Mouse (Mus musculus): ENCODE measurements around the gene Prr5.

Prr5 gene

DNA sequence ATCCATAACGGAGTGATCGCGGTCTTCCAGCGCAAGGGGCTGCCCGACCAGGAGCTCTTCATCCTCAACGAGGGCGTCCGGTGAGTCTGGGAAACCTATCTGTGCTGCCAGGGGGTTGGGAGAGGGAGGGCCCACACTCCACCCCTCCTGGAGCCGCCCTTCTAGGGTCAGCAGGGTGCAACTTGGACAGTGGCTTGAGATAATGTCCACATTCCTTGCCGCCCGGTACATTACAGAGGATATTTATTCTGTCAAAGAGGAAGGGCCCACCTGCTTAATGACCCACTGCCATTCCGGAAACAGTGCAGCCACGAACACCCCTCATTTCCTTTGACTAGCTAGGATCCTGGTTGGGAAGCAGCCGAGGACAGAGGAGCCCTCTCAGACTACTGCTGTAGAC lies 18.5 kb downstream of the Prr5 start:
- CTCF ChIA-PET: interaction anchor here (0.6 to 2.7 kb wide), 6 partner anchors 9 to 529 kb away, joined by 3 to 11 read pairs (median 4); no protein-coding TSS in a partner anchor
- POLR2A ChIA-PET: interaction anchor here in 3 of 4 experiments (0.6 to 1.8 kb wide), 7 partner anchors 10 to 563 kb away, joined by 3 to 6 read pairs (median 3); partner anchors contain the start of gene Prr5 (in 1 of the 3)

GRCm38 (mm10) chr15:84689356-84689755 lies 19.9 kb downstream of the Prr5 start:
- ChIA-PET CTCF (interaction anchor here in 2 of 4 experiments (1.2 kb wide), 2 partner anchors 12 to 13 kb away, joined by 4 read pairs; no protein-coding TSS in a partner anchor), POLR2A (interaction anchor here in 2 of 4 experiments (1.1 to 1.5 kb wide), 2 partner anchors 9 to 17 kb away, joined by 3 to 5 read pairs; no protein-coding TSS in a partner anchor)

GRCm38 (mm10) chr15:84691513-84691912 lies 22.1 kb downstream of the Prr5 start:
- CTCF ChIA-PET: interaction anchor here in 1 of 4 experiments (1.1 to 1.4 kb wide), 2 partner anchors 9 to 17 kb away, joined by 4 to 7 read pairs; no protein-coding TSS in a partner anchor
- POLR2A ChIA-PET: interaction anchor here in 3 of 4 experiments (0.6 to 1.3 kb wide), 3 partner anchors 11 to 1816 kb away, joined by 3 to 5 read pairs (median 3); no protein-coding TSS in a partner anchor

- CTCF ChIA-PET: interaction anchor here in 1 of 4 experiments (1.2 kb wide), 1 partner anchor 9 kb away, joined by 3 read pairs; no protein-coding TSS in a partner anchor
Observed at GRCm38 (mm10) chr15:84692645-84693044, 23.2 kb downstream of the Prr5 start.

GRCm38 (mm10) chr15:84696021-84696420 lies 26.6 kb downstream of the Prr5 start:
- CTCF ChIA-PET: no interaction called here
- POLR2A ChIA-PET: no interaction called here

More at GRCm38 (mm10) chr15:84692645-84693044, 23.2 kb downstream of the Prr5 start:
- POLR2A ChIA-PET: interaction anchor here in 2 of 4 experiments (1.0 to 1.3 kb wide), 2 partner anchors 12 kb away, joined by 3 read pairs; no protein-coding TSS in a partner anchor

GRCm38 (mm10) chr15:84697611-84698011 lies 28.2 kb downstream of the Prr5 start:
- ChIA-PET POLR2A (interaction anchor here in 2 of 4 experiments (1.2 to 2.0 kb wide), 4 partner anchors 10 to 17 kb away, joined by 3 to 5 read pairs (median 4); no protein-coding TSS in a partner anchor), CTCF (interaction anchor here in 3 of 4 experiments (1.5 to 6.3 kb wide), 4 partner anchors 19 to 23 kb away, joined by 3 to 144 read pairs (median 4); partner anchors contain the start of gene Arhgap8 (in 1 of the 3))

- CTCF ChIA-PET: interaction anchor here in 3 of 4 experiments (1.5 to 6.3 kb wide), 4 partner anchors 19 to 23 kb away, joined by 3 to 144 read pairs (median 4); partner anchors contain the start of gene Arhgap8 (in 1 of the 3)
Observed at GRCm38 (mm10) chr15:84698189-84698588, 28.8 kb downstream of the Prr5 start.

GRCm38 (mm10) chr15:84700147-84700794 lies 30.9 kb downstream of the Prr5 start:
- POLR2A ChIA-PET: interaction anchor here in 3 of 4 experiments (0.5 to 2.7 kb wide), 12 partner anchors 10 to 295 kb away, joined by 3 to 11 read pairs (median 4); partner anchors contain the start of gene Arhgap8 (in 2 of the 3)
- CTCF ChIA-PET: interaction anchor here (0.5 to 6.3 kb wide), 39 partner anchors 8 to 851 kb away, joined by 3 to 144 read pairs (median 5); partner anchors contain the start of genes Arhgap8 (in 1 of the 4) and Phf21b (in 1 of the 4)

More at GRCm38 (mm10) chr15:84698189-84698588, 28.8 kb downstream of the Prr5 start:
- POLR2A ChIA-PET: interaction anchor here in 2 of 4 experiments (1.2 to 2.5 kb wide), 5 partner anchors 11 to 17 kb away, joined by 3 to 8 read pairs (median 5); no protein-coding TSS in a partner anchor

DNA sequence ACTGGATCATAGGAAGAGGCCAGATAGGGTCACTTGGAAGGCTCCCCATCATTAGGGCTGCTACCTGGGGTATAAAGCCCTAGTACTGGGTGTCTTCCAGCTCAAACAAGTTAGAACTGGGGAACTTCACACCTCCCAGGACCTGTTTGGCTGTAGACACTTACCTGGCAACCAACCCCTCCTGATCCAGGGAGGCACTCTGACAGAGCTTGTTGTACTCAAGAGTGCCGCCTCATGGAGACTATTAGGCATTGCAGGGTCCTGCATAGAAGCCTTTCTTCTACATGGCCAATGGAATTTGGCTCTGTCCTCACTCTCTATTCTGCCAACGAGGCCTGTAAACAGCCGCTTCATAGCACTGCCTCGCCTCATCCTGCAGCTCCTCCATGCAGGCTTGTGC lies 32.5 kb downstream of the Prr5 start:
- CTCF ChIA-PET: interaction anchor here (0.5 to 6.3 kb wide), 58 partner anchors 8 to 388 kb away, joined by 3 to 144 read pairs (median 4); partner anchors contain the start of genes Arhgap8 (in 2 of the 4) and Prr5 (in 1 of the 4)
- POLR2A ChIA-PET: interaction anchor here in 3 of 4 experiments (0.6 to 2.7 kb wide), 22 partner anchors 10 to 289 kb away, joined by 3 to 11 read pairs (median 4); partner anchors contain the start of genes Arhgap8 (in 2 of the 3) and Prr5 (in 1 of the 3)

DNA sequence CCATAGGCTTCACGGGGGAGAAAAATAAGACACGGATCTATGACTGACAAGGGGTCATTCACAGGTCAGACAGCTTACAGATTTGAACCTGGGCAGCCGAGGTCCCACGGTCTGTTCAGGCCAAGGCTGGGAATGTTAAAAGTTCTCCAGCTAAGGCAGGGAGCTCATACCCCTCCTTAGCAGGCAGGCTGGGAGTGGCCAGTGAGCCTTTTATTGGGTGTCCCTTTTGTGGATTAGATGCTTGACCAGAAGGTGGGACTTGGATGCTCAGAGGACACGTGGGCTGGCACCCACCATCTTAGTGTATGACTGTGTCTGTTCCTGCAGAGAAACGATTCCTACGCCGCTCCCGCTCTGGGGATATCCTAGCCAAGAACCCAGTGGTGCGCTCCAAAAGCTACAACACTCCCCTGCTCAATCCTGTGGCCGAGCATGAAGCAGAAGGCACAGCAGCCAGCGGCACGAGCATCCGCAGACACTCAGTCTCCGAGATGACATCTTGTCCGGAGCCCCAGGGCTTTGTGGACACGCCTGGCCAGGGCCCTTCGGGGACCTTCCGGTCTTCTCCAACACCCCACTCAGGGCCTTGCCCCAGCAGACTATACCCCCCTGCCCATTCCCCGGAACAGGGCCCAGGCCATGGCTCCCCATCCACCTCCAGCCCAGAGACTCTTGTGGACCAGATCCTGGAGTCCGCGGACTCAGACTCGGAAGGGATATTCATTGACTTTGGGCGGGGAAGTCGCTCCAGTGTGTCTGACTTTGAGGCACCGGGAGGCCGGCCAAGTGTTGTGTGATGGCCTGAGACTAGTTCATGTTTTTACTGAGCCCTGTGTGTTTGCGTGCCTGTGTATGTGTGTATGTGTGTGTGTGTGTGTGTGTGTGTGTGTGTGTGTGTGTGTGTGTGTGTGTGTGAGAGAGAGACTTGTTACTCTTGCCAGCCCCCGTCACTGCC lies 33.2 kb downstream of the Prr5 start:
- POLR2A ChIA-PET: interaction anchor here in 3 of 4 experiments (0.6 to 2.7 kb wide), 19 partner anchors 11 to 40 kb away, joined by 3 to 11 read pairs (median 4); partner anchors contain the start of genes Arhgap8 (in 2 of the 3) and Prr5 (in 1 of the 3)

GRCm38 (mm10) chr15:84703992-84704391 lies 34.6 kb downstream of the Prr5 start:
- ChIA-PET CTCF (interaction anchor here in 3 of 4 experiments (0.6 to 1.3 kb wide), 4 partner anchors 25 to 134 kb away, joined by 3 to 6 read pairs (median 3); no protein-coding TSS in a partner anchor), POLR2A (interaction anchor here in 2 of 4 experiments (0.6 to 1.9 kb wide), 8 partner anchors 9 to 284 kb away, joined by 3 to 10 read pairs (median 3); partner anchors contain the start of genes 5031439G07Rik (in 1 of the 2) and Arhgap8 (in 1 of the 2))

More for the DNA sequence above, 33.2 kb downstream of the Prr5 start:
- CTCF ChIA-PET: interaction anchor here (0.5 to 6.3 kb wide), 47 partner anchors 9 to 388 kb away, joined by 3 to 144 read pairs (median 4); partner anchors contain the start of genes Arhgap8 (in 2 of the 4) and Prr5 (in 1 of the 4)

DNA sequence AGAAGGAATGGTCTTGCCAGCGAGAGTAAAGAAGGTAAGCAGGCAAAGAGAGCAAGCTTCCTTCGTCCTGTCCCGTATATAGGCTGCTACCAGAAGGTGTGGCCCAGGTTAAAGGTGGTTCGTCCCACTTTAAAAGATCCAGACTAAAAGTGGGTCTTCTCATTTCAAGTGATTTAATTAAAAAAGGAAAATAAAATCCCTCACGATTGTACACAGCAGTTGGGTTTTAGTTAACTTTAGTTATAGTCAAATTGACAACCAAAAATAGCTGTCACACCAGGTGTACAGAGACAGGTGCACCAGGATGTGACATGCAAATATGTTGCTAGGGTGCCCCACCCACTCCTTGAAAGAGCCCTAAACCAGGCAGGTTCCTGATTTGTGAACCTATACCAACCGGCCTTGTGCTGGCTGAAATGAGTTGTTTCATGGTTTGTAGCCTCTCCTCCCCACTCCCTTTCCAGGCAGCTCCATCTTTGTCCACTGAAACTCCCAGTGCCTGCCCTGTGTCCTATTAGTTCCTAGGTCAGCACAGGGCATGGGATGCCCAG lies 36.0 kb downstream of the Prr5 start:
- ChIA-PET CTCF (interaction anchor here in 3 of 4 experiments (1.1 to 1.9 kb wide), 5 partner anchors 9 to 31 kb away, joined by 3 to 7 read pairs (median 4); no protein-coding TSS in a partner anchor), POLR2A (interaction anchor here in 2 of 4 experiments (0.6 to 2.0 kb wide), 15 partner anchors 8 to 223 kb away, joined by 3 to 8 read pairs (median 4); partner anchors contain the start of gene Arhgap8 (in 1 of the 2))

DNA sequence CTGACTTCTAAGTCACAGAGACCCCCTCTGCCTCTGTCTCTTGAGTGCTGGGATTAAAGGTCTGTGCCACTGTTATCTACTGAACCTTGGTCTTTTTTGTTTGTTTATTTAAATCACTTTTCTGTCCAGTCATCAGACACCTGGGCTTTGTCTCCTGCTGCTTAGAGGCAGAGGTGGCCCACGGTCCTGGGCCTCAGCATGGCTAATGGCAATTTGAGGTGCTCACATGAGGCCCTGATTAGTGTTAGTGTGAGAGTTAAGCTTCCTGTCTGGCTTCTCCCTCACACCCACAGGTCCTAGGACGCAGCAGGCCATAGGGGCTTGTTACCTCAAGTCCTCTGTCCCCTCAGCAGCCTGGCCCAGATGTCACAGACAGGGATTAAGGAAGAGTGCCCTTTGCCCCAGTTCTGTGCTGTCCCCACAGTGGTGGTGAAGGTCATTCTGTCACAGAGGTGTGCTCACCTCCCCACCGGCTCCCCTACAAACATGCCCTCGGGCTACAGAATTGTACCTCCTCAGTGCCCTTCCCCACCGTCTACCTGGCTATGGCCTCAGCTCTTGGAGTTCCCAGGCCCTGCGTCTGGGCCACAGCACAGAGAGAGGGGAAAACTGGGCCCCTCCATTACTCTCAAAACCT lies 37.7 kb downstream of the Prr5 start:
- CTCF ChIA-PET: no interaction called here

GRCm38 (mm10) chr15:84712566-84713405 lies 43.4 kb downstream of the Prr5 start:
- POLR2A ChIA-PET: interaction anchor here in 2 of 4 experiments (0.7 to 2.5 kb wide), 5 partner anchors 8 to 12 kb away, joined by 3 to 11 read pairs (median 4); no protein-coding TSS in a partner anchor
- CTCF ChIA-PET: interaction anchor here in 2 of 4 experiments (1.2 to 2.1 kb wide), 4 partner anchors 11 to 16 kb away, joined by 4 to 10 read pairs (median 8); no protein-coding TSS in a partner anchor

More for the DNA sequence above, 37.7 kb downstream of the Prr5 start:
- POLR2A ChIA-PET: interaction anchor here in 2 of 4 experiments (0.6 to 1.9 kb wide), 3 partner anchors 8 to 216 kb away, joined by 3 to 7 read pairs (median 3); no protein-coding TSS in a partner anchor

- CTCF ChIA-PET: interaction anchor here in 3 of 4 experiments (0.8 to 1.8 kb wide), 8 partner anchors 10 to 273 kb away, joined by 3 to 7 read pairs (median 4); partner anchors contain the start of gene 5031439G07Rik (in 1 of the 3)
- POLR2A ChIA-PET: interaction anchor here in 2 of 4 experiments (0.8 to 2.5 kb wide), 13 partner anchors 8 to 52 kb away, joined by 3 to 11 read pairs (median 3); no protein-coding TSS in a partner anchor
Observed at GRCm38 (mm10) chr15:84714730-84715129, 45.3 kb downstream of the Prr5 start.

Measured in embryonic stem cell, embryonic (primary cell).